Mouse (Mus musculus): ENCODE results near the gene Zfp513. TPM values are rescaled to one million over a fixed set of nuclear protein-coding genes. Genes with fewer than 3 reads are reported as not detected.

Gene Zfp513
- polyA plus RNA-seq, 1 experiment from 2014 or later: 6.5 TPM

- H3K9me3 ChIP-seq (replicated peaks; ENCODE audit: control insufficient read depth, low read length): no peaks in the 10 kb centered on the region
- no peak overlapping the region for H3K4me2 ChIP-seq (ENCODE audit: low read depth, low read length)
- no peak for ATAC-seq (replicated peaks; ENCODE audit: extremely low read depth, insufficient read depth, low FRiP score)
- H3K27me3 ChIP-seq (ENCODE audit: control insufficient read depth, insufficient read depth, low read length): no peaks in the 10 kb centered on the region
- no peak overlapping the region for H3K9ac ChIP-seq (ENCODE audit: low read length)
- no peak overlapping the region for H3K4me3 ChIP-seq (ENCODE audit: low read length)
- H3K4me1 ChIP-seq (ENCODE audit: control insufficient read depth, insufficient read depth, low read length): peaks cover 7% of the 10 kb centered on the region
- H3K27ac ChIP-seq (ENCODE audit: low read length): no peak overlapping the region
- H3K36me3 ChIP-seq (ENCODE audit: control insufficient read depth, insufficient read depth): peaks cover 16% of the 10 kb centered on the region
- 40% methylated on average over 4 of the region's 4 CpGs for WGBS
Observed at GRCm38 (mm10) chr5:31183678-31184077, 18.4 kb downstream of the Zfp513 start.

- H3K9me3 ChIP-seq (replicated peaks; ENCODE audit: control insufficient read depth, low read length): no peaks in the 10 kb centered on the region
- H3K4me1 ChIP-seq (ENCODE audit: control insufficient read depth, insufficient read depth, low read length): peaks cover 8% of the 10 kb centered on the region
- no peak overlapping the region for H3K27ac ChIP-seq (ENCODE audit: low read length)
- H3K4me2 ChIP-seq (ENCODE audit: low read depth, low read length): no peak overlapping the region
- peaks cover 2% of the 10 kb centered on the region; the same call in 1 of the 2 replicates for H3K36me3 ChIP-seq (ENCODE audit: control insufficient read depth, insufficient read depth)
- H3K9ac ChIP-seq (ENCODE audit: low read length): no peak overlapping the region
- WGBS: 92% methylated on average over 9 of the region's 9 CpGs
- H3K4me3 ChIP-seq (ENCODE audit: low read length): no peak overlapping the region
- no peaks in the 10 kb centered on the region for H3K27me3 ChIP-seq (ENCODE audit: control insufficient read depth, insufficient read depth, low read length)
- ATAC-seq (replicated peaks; ENCODE audit: extremely low read depth, insufficient read depth, low FRiP score): no peak
Observed at GRCm38 (mm10) chr5:31181183-31181770, 20.8 kb downstream of the Zfp513 start.

GRCm38 (mm10) chr5:31179766-31180630, 22.1 kb downstream of the Zfp513 start, which contains the start of the genes Gm29609 and Gtf3c2:
TSS of gene Gm29609 (minus strand) at chr5:31179911.
TSS of gene Gtf3c2 (minus strand) at chr5:31180144.
- Histone ChIP-seq H3K9me3 (replicated peaks; ENCODE audit: control insufficient read depth, low read length) (no peaks in the 10 kb centered on the region), H3K36me3 (ENCODE audit: control insufficient read depth, insufficient read depth) (peaks cover 2% of the 10 kb centered on the region; the same call in 1 of the 2 replicates), H3K27ac (ENCODE audit: low read length) (peak within 1 kb of the TSS; percentile 96), H3K4me2 (ENCODE audit: low read depth, low read length) (peak within 1 kb of the TSS; percentile 98), H3K9ac (ENCODE audit: low read length) (peak within 1 kb of the TSS; percentile 86), H3K4me3 (ENCODE audit: low read length) (peak within 1 kb of the TSS; percentile 84), H3K4me1 (ENCODE audit: control insufficient read depth, insufficient read depth, low read length) (peaks cover 8% of the 10 kb centered on the region), H3K27me3 (ENCODE audit: control insufficient read depth, insufficient read depth, low read length) (no peaks in the 10 kb centered on the region)
- peak; percentile 98 for ATAC-seq (replicated peaks; ENCODE audit: extremely low read depth, insufficient read depth, low FRiP score)
- under 1% methylated on average over 59 of the region's 59 CpGs for WGBS

GRCm38 (mm10) chr5:31179301-31179765, 22.8 kb downstream of the Zfp513 start:
- ATAC-seq (replicated peaks; ENCODE audit: extremely low read depth, insufficient read depth, low FRiP score): peak; percentile 35
- peaks cover 8% of the 10 kb centered on the region for H3K4me1 ChIP-seq (ENCODE audit: control insufficient read depth, insufficient read depth, low read length)
- H3K4me2 ChIP-seq (ENCODE audit: low read depth, low read length): peak overlapping the region; percentile 98
- H3K27me3 ChIP-seq (ENCODE audit: control insufficient read depth, insufficient read depth, low read length): no peaks in the 10 kb centered on the region
- peak overlapping the region; percentile 96 for H3K27ac ChIP-seq (ENCODE audit: low read length)
- H3K9ac ChIP-seq (ENCODE audit: low read length): peak overlapping the region; percentile 86
- WGBS: under 1% methylated on average over 25 of the region's 25 CpGs
- H3K36me3 ChIP-seq (ENCODE audit: control insufficient read depth, insufficient read depth): peaks cover 2% of the 10 kb centered on the region; the same call in 1 of the 2 replicates
- no peaks in the 10 kb centered on the region for H3K9me3 ChIP-seq (replicated peaks; ENCODE audit: control insufficient read depth, low read length)
- peak overlapping the region; percentile 84 for H3K4me3 ChIP-seq (ENCODE audit: low read length)

- ATAC-seq (replicated peaks; ENCODE audit: extremely low read depth, insufficient read depth, low FRiP score): no peak
- no peaks in the 10 kb centered on the region for H3K27me3 ChIP-seq (ENCODE audit: control insufficient read depth, insufficient read depth, low read length)
- no peaks in the 10 kb centered on the region for H3K4me1 ChIP-seq (ENCODE audit: control insufficient read depth, insufficient read depth, low read length)
- H3K9me3 ChIP-seq (replicated peaks; ENCODE audit: control insufficient read depth, low read length): no peaks in the 10 kb centered on the region
- no peak overlapping the region for H3K9ac ChIP-seq (ENCODE audit: low read length)
- no peak overlapping the region for H3K4me2 ChIP-seq (ENCODE audit: low read depth, low read length)
- 60% methylated on average over 4 of the region's 4 CpGs for WGBS
- no peak overlapping the region for H3K4me3 ChIP-seq (ENCODE audit: low read length)
- H3K27ac ChIP-seq (ENCODE audit: low read length): no peak overlapping the region
- peaks cover 71% of the 10 kb centered on the region for H3K36me3 ChIP-seq (ENCODE audit: control insufficient read depth, insufficient read depth)
Observed at GRCm38 (mm10) chr5:31168630-31169029, 33.5 kb downstream of the Zfp513 start.

GRCm38 (mm10) chr5:31164878-31165277, 37.2 kb downstream of the Zfp513 start:
- Histone ChIP-seq H3K27ac (ENCODE audit: low read length) (no peak overlapping the region), H3K4me3 (ENCODE audit: low read length) (no peak overlapping the region), H3K4me1 (ENCODE audit: control insufficient read depth, insufficient read depth, low read length) (no peaks in the 10 kb centered on the region), H3K36me3 (ENCODE audit: control insufficient read depth, insufficient read depth) (peaks cover 63% of the 10 kb centered on the region), H3K4me2 (ENCODE audit: low read depth, low read length) (no peak overlapping the region), H3K27me3 (ENCODE audit: control insufficient read depth, insufficient read depth, low read length) (no peaks in the 10 kb centered on the region), H3K9me3 (replicated peaks; ENCODE audit: control insufficient read depth, low read length) (no peaks in the 10 kb centered on the region), H3K9ac (ENCODE audit: low read length) (no peak overlapping the region)
- WGBS: 70% methylated on average over 1 of the region's 1 CpGs
- ATAC-seq (replicated peaks; ENCODE audit: extremely low read depth, insufficient read depth, low FRiP score): no peak

GRCm38 (mm10) chr5:31162462-31162861, 39.6 kb downstream of the Zfp513 start:
- no peak overlapping the region for H3K4me3 ChIP-seq (ENCODE audit: low read length)
- no peak for ATAC-seq (replicated peaks; ENCODE audit: extremely low read depth, insufficient read depth, low FRiP score)
- H3K9me3 ChIP-seq (replicated peaks; ENCODE audit: control insufficient read depth, low read length): no peaks in the 10 kb centered on the region
- H3K36me3 ChIP-seq (ENCODE audit: control insufficient read depth, insufficient read depth): peaks cover 62% of the 10 kb centered on the region
- no peak overlapping the region for H3K27ac ChIP-seq (ENCODE audit: low read length)
- H3K4me2 ChIP-seq (ENCODE audit: low read depth, low read length): no peak overlapping the region
- H3K9ac ChIP-seq (ENCODE audit: low read length): no peak overlapping the region
- H3K27me3 ChIP-seq (ENCODE audit: control insufficient read depth, insufficient read depth, low read length): no peaks in the 10 kb centered on the region
- H3K4me1 ChIP-seq (ENCODE audit: control insufficient read depth, insufficient read depth, low read length): no peaks in the 10 kb centered on the region

GRCm38 (mm10) chr5:31154152-31154553, 48.0 kb downstream of the Zfp513 start, which contains the start of gene Mpv17:
TSS of gene Mpv17 (minus strand) at chr5:31154251.
- Histone ChIP-seq H3K9me3 (replicated peaks; ENCODE audit: control insufficient read depth, low read length) (no peaks in the 10 kb centered on the region), H3K27me3 (ENCODE audit: control insufficient read depth, insufficient read depth, low read length) (no peaks in the 10 kb centered on the region), H3K9ac (ENCODE audit: low read length) (peak within 1 kb of the TSS; percentile 87), H3K27ac (ENCODE audit: low read length) (peak within 1 kb of the TSS; percentile 66), H3K36me3 (ENCODE audit: control insufficient read depth, insufficient read depth) (peaks cover 26% of the 10 kb centered on the region), H3K4me2 (ENCODE audit: low read depth, low read length) (peak within 1 kb of the TSS; percentile 74), H3K4me1 (ENCODE audit: control insufficient read depth, insufficient read depth, low read length) (peaks cover 13% of the 10 kb centered on the region), H3K4me3 (ENCODE audit: low read length) (peak within 1 kb of the TSS; percentile 78)
- under 1% methylated on average over 19 of the region's 19 CpGs for WGBS
- peak; percentile 91 for ATAC-seq (replicated peaks; ENCODE audit: extremely low read depth, insufficient read depth, low FRiP score)
